Mouse (Mus musculus) frontal cortex, postnatal 36 days (tissue): Measurements from ENCODE around the gene Tlr13.
A peak's percentile ranks its signal among the peaks of the same experiment; 100 is the strongest.
"Not testable (repeated sequence)": the region's sequence is repeated elsewhere in the genome, so short reads cannot be mapped to it uniquely, and the experiment has no call there.

Source experiments
- DNase-seq, 2 experiments: peaks; one replicate each; pipeline ENCODE4 v3.0.0; 2022; ENCODE audit warnings: low spot score in 2 of 2

Tlr13 gene

GRCm38 (mm10) chrX:106186713-106187649 lies 44.0 kb downstream of the Tlr13 start, which contains the start of gene Pgk1:
Gene Pgk1 (plus strand): TSS chrX:106187100.
- DNase-seq, result peak; percentile 79 to 91

DNA sequence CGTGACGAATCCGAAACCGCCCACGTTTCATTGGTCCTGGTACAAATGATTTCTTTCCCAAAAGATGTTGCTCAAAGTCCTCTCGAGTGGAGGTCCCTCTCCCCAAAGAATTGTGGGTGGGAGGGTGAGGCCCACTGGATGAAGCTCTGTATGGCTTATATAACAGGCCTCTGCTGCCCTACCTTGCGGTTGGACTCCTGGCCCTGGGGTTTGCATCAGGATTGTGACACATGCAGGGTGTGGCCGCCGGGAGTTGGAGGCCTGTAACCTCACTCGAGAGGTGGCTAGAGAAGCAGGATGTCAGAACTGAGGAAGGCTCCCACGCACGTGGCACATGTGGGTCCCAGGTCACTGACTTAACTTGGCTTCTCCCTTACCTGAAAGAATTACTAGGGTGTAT lies 44.7 kb downstream of the Tlr13 start:
- peak in 1 of 2 experiments; percentile 20 for DNase-seq

DNA sequence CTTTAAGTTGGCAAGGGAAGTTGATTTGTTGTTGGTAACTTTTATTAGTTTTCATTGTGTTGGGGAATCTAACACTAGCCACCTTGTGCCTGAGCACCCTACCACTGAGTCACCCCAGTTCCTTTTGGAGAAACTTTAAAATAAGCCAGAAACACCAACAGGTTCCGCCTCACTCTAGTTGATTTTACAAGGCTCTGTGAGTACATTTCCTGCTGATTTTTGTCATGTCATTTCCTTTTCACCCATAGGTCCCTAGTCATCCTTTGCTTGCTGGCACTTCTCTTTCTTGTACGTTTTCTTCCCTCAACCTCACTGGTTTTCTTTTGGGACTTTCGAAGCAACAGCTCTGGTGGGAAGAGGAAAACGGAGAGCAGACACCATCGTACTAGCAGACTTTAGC lies 46.4 kb downstream of the Tlr13 start:
- no peak for DNase-seq

DNA sequence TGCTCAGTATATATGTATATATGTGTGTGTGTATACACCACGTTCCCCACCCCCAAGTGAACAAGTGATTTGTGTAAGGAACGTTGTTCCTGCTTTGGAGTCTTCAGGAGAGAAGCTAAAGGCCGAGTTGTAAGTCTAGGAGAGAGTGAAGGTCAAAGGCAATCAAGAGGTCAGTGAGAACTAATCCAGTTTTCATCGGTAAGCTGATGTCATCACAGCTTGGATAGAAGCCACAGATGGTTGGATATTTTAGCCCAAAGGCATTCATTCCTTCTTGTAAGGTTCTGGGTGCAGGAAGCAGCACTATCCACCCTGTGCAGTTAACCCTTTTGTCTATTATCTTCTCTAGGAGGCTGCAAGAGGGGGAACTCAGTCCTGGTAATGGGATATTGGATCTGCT lies 47.1 kb downstream of the Tlr13 start:
- no peak for DNase-seq

DNA sequence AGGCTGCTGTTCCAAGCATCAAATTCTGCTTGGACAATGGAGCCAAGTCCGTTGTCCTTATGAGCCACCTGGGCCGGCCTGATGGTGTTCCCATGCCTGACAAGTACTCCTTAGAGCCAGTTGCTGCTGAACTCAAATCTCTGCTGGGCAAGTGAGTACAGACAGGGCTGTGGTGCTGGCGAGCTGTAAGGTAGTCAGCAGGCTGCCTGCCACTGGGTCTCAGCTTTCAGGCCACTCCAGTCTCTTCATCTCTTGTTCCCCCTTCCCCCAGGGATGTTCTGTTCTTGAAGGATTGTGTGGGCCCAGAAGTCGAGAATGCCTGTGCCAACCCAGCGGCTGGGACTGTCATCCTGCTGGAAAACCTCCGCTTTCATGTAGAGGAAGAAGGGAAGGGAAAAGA lies 51.4 kb downstream of the Tlr13 start:
- DNase-seq, result not testable (repeated sequence)

GRCm38 (mm10) chrX:106197308-106197707 lies 54.3 kb downstream of the Tlr13 start:
- DNase-seq, result no peak

GRCm38 (mm10) chrX:106198904-106199303 lies 55.9 kb downstream of the Tlr13 start:
- no peak for DNase-seq

DNA sequence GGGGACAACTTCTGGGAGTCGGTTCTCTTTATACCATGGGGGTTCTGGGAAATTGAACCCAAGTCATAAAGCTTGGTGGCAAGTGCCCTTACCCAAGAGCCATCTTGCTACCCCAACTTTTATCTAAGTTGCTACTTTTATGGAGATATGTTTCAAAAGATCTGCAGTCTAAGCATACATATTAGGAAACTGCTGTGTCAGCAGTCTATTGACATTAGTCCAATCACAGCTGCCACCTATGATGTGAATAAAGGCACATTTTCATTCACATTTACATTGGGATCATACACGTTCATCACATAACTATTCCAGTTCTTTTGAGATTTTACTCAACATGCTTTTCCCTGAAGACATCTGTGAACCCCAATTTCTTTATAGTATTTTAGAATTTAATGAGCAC lies 66.1 kb downstream of the Tlr13 start:
- no peak for DNase-seq
